Mouse (Mus musculus) testis, adult 2 months (tissue): ENCODE measurements around the gene Rab5c.

Source experiments
- CTCF ChIP-seq: fragments of 200-500 bp; IDR thresholded peaks from 2 replicates; pipeline ENCODE4 v1.5.1; 2012; ENCODE audit warnings: low read depth, mild to moderate bottlenecking, inconsistent platforms, low read length, moderate library complexity; ENCODE audit not compliant: control insufficient read depth, insufficient read depth, insufficient replicate concordance
- POLR2A ChIP-seq: fragments of 200-500 bp; IDR thresholded peaks from 2 replicates; pipeline ENCODE4 v1.6.1; 2012; ENCODE audit warnings: low read depth, mild to moderate bottlenecking, inconsistent platforms, low read length, moderate library complexity; ENCODE audit not compliant: control insufficient read depth

GRCm38 (mm10) chr11:100702906-100703305, 35.1 kb downstream of the Rab5c start:
- TF ChIP-seq CTCF (no peak), POLR2A (no peak)
